Mouse (Mus musculus) stomach, postnatal 0 days (tissue): ENCODE data around the gene Gm47283. TPM values are rescaled to one million over a fixed set of nuclear protein-coding genes. Genes with fewer than 3 reads are reported as not detected.
A peak's percentile ranks its signal among the peaks of the same experiment; 100 is the strongest.
"Not testable (repeated sequence)": the region's sequence is repeated elsewhere in the genome, so short reads cannot be mapped to it uniquely, and the experiment has no call there.

ENCODE experiments used
- ATAC-seq: fragments of 200-750 bp; cut with Nextera tagmentation; 2 replicates; pipeline ENCODE4 v1.8.0; 2017; ENCODE audit not compliant: low FRiP score, low TSS enrichment
- DNase-seq: peaks from one replicate; pipeline ENCODE4 v3.0.0-alpha.2; 2016; ENCODE audit warnings: low spot score
- H3K27ac ChIP-seq: fragments of 300-500 bp; sonication (generic); replicated peaks from 2 replicates; pipeline ENCODE4 v1.5.1; 2014; ENCODE audit warnings: mild to moderate bottlenecking, control low read depth
- H3K27me3 ChIP-seq: fragments of 300-500 bp; sonication (generic); 2 replicates; pipeline ENCODE4 v1.6.1; 2014; ENCODE audit warnings: low read length; ENCODE audit not compliant: control insufficient read depth, insufficient read depth
- H3K36me3 ChIP-seq: fragments of 300-500 bp; sonication (generic); 2 replicates; pipeline ENCODE4 v1.6.1; 2014; ENCODE audit warnings: low read length, mixed read lengths; ENCODE audit not compliant: control insufficient read depth, insufficient read depth
- H3K4me1 ChIP-seq: fragments of 300-500 bp; sonication (generic); replicated peaks from 2 replicates; pipeline ENCODE4 v1.6.1; 2014; ENCODE audit warnings: antibody characterized with exemption; ENCODE audit not compliant: control insufficient read depth, insufficient read depth
- H3K4me2 ChIP-seq: fragments of 300-500 bp; sonication (generic); replicated peaks from 2 replicates; pipeline ENCODE4 v1.6.1; 2014; ENCODE audit warnings: low read depth, mild to moderate bottlenecking, control low read depth, moderate library complexity
- H3K4me3 ChIP-seq: fragments of 300-500 bp; sonication (generic); 2 replicates; pipeline ENCODE4 v1.5.1; 2014; ENCODE audit warnings: low read depth, low read length, control low read depth
- H3K9ac ChIP-seq: fragments of 300-500 bp; sonication (generic); 2 replicates; pipeline ENCODE4 v1.6.1; 2014; ENCODE audit warnings: mild to moderate bottlenecking, low read length, control low read depth, mixed read lengths
- H3K9me3 ChIP-seq: fragments of 300-500 bp; sonication (generic); 2 replicates; pipeline ENCODE4 v1.6.1; 2016; ENCODE audit warnings: low read length; ENCODE audit not compliant: control insufficient read depth
- CTCF ChIP-seq: IDR thresholded peaks from 2 replicates; pipeline ENCODE4 v1.5.1; 2016; ENCODE audit warnings: antibody characterized with exemption, low read depth, mild to moderate bottlenecking, moderate library complexity
- EP300 ChIP-seq: optimal IDR thresholded peaks from 2 replicates; pipeline ENCODE3; 2016; ENCODE audit warnings: antibody characterized with exemption
- WGBS: fragments of 180-500 bp; shearing (Covaris S2); extraction: QIAGEN DNeasy Blood & Tissue Kit; methylation state at CpG from one replicate; pipeline ENCODE4 v1.1.7; 2014; 5-methylcytosine and 5-hydroxymethylcytosine counted together
- polyA plus RNA-seq: library from polyadenylated mRNA; unstranded; fragments of >200 nt; fragmentation: Nextera tagmentation; extraction: Ambion mirVana; gene quantifications from 2 replicates; pipeline ENCODE4 v1.2.1, GENCODE M21; 2015

Gene Gm47283
- polyA plus RNA-seq, 1 experiment from 2014 or later: not detected

GRCm38 (mm10) chrY:90740013-90740561 lies 44.5 kb upstream of the Gm47283 start:
- WGBS: 55% methylated on average over 14 of the region's 14 CpGs
- Histone ChIP-seq H3K4me1 (no peaks in the 10 kb centered on the region), H3K4me3 (0 out of 2 replicates have a peak overlapping the region, but pooled peaks have one; percentile 0), H3K9ac (no peak overlapping the region), H3K9me3 (peaks cover 22% of the 10 kb centered on the region), H3K36me3 (peaks cover 24% of the 10 kb centered on the region), H3K4me2 (no peak overlapping the region), H3K27me3 (no peaks in the 10 kb centered on the region), H3K27ac (no peak overlapping the region)
- no peak for TF ChIP-seq CTCF
- no peak for TF ChIP-seq EP300
- DNase-seq (peak; percentile 70), ATAC-seq (peak; percentile 42; the same call in 1 of the 2 replicates)

- ATAC-seq: peak; percentile 23; the same call in 1 of the 2 replicates
- Histone ChIP-seq H3K36me3 (peaks cover 24% of the 10 kb centered on the region), H3K9me3 (peaks cover 22% of the 10 kb centered on the region)
- H3K4me2 ChIP-seq, H3K27me3 ChIP-seq, H3K27ac ChIP-seq, H3K4me3 ChIP-seq, H3K4me1 ChIP-seq, H3K9ac ChIP-seq: not testable (repeated sequence)
- peak; percentile 79 for DNase-seq
- 81% methylated on average over 38 of the region's 38 CpGs for WGBS
Observed at GRCm38 (mm10) chrY:90741006-90741405, 43.5 kb upstream of the Gm47283 start.

GRCm38 (mm10) chrY:90741452-90742260 lies 42.9 kb upstream of the Gm47283 start:
- peaks cover 22% of the 10 kb centered on the region for H3K9me3 ChIP-seq
- not testable (repeated sequence) for ATAC-seq, H3K4me2 ChIP-seq, H3K27me3 ChIP-seq, H3K9ac ChIP-seq, H3K4me3 ChIP-seq, H3K4me1 ChIP-seq, H3K27ac ChIP-seq
- 86% methylated on average over 43 of the region's 43 CpGs for WGBS
- DNase-seq: peak; percentile 75
- peaks cover 24% of the 10 kb centered on the region for H3K36me3 ChIP-seq

GRCm38 (mm10) chrY:90742261-90743052 lies 42.1 kb upstream of the Gm47283 start:
- not testable (repeated sequence) for H3K4me3 ChIP-seq, H3K4me2 ChIP-seq, H3K4me1 ChIP-seq, H3K27me3 ChIP-seq, H3K27ac ChIP-seq, ATAC-seq, H3K9ac ChIP-seq
- peak; percentile 62 for DNase-seq
- 94% methylated on average over 49 of the region's 49 CpGs for WGBS
- Histone ChIP-seq H3K36me3 (peaks cover 22% of the 10 kb centered on the region), H3K9me3 (peaks cover 20% of the 10 kb centered on the region)

- 92% methylated on average over 46 of the region's 46 CpGs for WGBS
- H3K27me3 ChIP-seq, H3K27ac ChIP-seq, ATAC-seq, H3K4me1 ChIP-seq, H3K4me3 ChIP-seq, H3K4me2 ChIP-seq, H3K9ac ChIP-seq: not testable (repeated sequence)
- Histone ChIP-seq H3K36me3 (peaks cover 15% of the 10 kb centered on the region), H3K9me3 (peaks cover 15% of the 10 kb centered on the region)
- peak; percentile 19 for DNase-seq
Observed at GRCm38 (mm10) chrY:90743053-90743810, 41.3 kb upstream of the Gm47283 start.
